Mouse (Mus musculus) macrophage (primary cell): Measurements from ENCODE around the gene Sema5a. TPM values are rescaled to one million over a fixed set of nuclear protein-coding genes. Genes with fewer than 3 reads are reported as not detected.

ENCODE experiments used
- H3K27ac ChIP-seq: fragments of 350-480 bp; formaldehyde crosslinking; 2 replicates; pipeline ENCODE4 v1.9.0; 2021
- H3K36me3 ChIP-seq: fragments of 350-480 bp; formaldehyde crosslinking; 2 replicates; pipeline ENCODE4 v1.9.0; 2021; ENCODE audit errors: inconsistent target
- H3K4me3 ChIP-seq: fragments of 350-480 bp; formaldehyde crosslinking; 2 replicates; pipeline ENCODE4 v1.9.0; 2021; ENCODE audit errors: inconsistent target
- H3K79me2 ChIP-seq: fragments of 350-480 bp; formaldehyde crosslinking; 2 replicates; pipeline ENCODE4 v1.9.0; 2021; ENCODE audit errors: inconsistent target
- WGBS: methylation state at CpG from one replicate; pipeline ENCODE4 v1.1.7; 2026; ENCODE audit warnings: inconsistent platforms; ENCODE audit not compliant: missing documents; 5-methylcytosine and 5-hydroxymethylcytosine counted together
- polyA plus RNA-seq: library from polyadenylated mRNA; stranded (reverse); fragments of 250-400 nt; gene quantifications from 3 replicates; pipeline ENCODE4 v1.2.4, GENCODE M21; 2018; ENCODE audit warnings: inconsistent platforms

Gene Sema5a
- polyA plus RNA-seq, 1 experiment from 2014 or later = not detected

- no peaks in the 10 kb centered on the region for H3K79me2 ChIP-seq
- no peak overlapping the region for H3K4me3 ChIP-seq
- 96% methylated on average over 3 of the region's 3 CpGs for WGBS
- H3K36me3 ChIP-seq = no peaks in the 10 kb centered on the region
- H3K27ac ChIP-seq = no peak overlapping the region
These were observed 393.3 kb downstream of the Sema5a start for GRCm38 (mm10) chr15:32637879-32638278.

- Histone ChIP-seq H3K36me3 (no peaks in the 10 kb centered on the region), H3K27ac (no peak overlapping the region), H3K4me3 (no peak overlapping the region), H3K79me2 (no peaks in the 10 kb centered on the region)
- WGBS = 57% methylated on average over 1 of the region's 1 CpGs
These were observed 402.6 kb downstream of the Sema5a start for GRCm38 (mm10) chr15:32647061-32647687.

DNA sequence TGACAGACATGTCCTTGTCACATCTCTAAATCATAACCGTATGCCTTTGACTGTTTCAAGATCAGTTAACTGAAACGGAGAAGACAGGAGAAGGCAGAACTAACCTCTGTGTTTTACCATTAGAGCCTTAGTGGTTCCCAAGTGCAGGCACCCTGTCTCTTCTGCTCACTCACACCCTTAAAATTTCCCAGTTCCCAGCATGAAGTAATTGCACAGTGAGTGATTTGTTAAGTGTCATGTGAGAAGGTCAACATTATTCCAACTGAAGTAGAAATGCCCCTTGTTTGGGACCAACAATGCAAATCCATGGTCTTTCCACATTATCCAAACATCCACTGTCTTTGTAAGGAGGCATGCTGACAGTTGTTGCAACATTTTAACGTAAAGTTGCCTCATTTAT is 409.4 kb downstream of the Sema5a start:
- no peak overlapping the region for H3K4me3 ChIP-seq
- H3K79me2 ChIP-seq = no peaks in the 10 kb centered on the region
- no peaks in the 10 kb centered on the region for H3K36me3 ChIP-seq
- H3K27ac ChIP-seq = no peak overlapping the region
- 72% methylated on average over 3 of the region's 3 CpGs for WGBS

DNA sequence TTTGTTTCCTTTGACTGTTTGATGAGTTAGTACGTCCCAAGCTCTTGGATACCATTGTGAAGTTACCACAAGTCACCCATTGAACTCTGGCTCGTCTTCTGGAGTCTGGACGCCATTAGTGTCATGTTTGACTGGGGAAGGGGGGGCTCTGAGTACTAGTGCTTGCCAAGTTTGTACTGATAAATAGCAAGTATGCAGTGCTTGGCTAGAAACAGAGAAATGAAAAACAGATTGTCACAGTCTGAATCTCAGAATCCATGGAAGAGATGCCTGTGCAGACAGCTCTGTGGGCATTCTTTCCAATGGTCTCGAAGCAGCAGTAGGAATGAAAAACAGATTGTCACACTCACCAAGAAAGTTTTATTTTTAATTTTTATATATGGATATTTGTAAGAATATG is 411.4 kb downstream of the Sema5a start:
- Histone ChIP-seq H3K79me2 (no peaks in the 10 kb centered on the region), H3K4me3 (no peak overlapping the region), H3K27ac (no peak overlapping the region), H3K36me3 (no peaks in the 10 kb centered on the region)
- WGBS = 79% methylated on average over 4 of the region's 4 CpGs

GRCm38 (mm10) chr15:32676446-32676845 is 431.8 kb downstream of the Sema5a start:
- WGBS = 100% methylated on average over 1 of the region's 1 CpGs

DNA sequence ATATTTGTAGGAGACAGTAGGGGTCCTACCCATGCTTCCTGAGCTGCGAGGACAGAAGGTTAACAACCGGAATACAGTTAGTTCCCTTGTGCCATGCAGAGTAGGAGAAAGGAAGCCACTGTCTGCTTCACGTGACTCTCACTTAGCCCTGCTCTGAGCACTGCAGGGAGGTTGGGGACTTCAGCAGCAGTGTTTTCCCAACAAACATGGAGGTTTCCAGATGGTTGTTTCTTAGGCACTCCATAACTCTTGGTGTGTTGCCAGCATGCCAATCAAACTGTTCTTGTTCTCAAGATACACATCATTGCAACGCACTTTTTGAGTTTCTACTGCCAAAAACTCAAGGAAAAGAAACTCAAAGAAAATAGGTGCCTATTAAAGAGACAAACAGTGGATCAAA is 440.5 kb downstream of the Sema5a start:
- no peak overlapping the region for H3K27ac ChIP-seq
- H3K79me2 ChIP-seq = no peaks in the 10 kb centered on the region
- WGBS = 70% methylated on average over 4 of the region's 4 CpGs
- H3K4me3 ChIP-seq = no peak overlapping the region
- H3K36me3 ChIP-seq = no peaks in the 10 kb centered on the region

More at GRCm38 (mm10) chr15:32676446-32676845, 431.8 kb downstream of the Sema5a start:
- H3K36me3 ChIP-seq = no peaks in the 10 kb centered on the region
- no peaks in the 10 kb centered on the region for H3K79me2 ChIP-seq
- no peak overlapping the region for H3K27ac ChIP-seq
- no peak overlapping the region for H3K4me3 ChIP-seq

DNA sequence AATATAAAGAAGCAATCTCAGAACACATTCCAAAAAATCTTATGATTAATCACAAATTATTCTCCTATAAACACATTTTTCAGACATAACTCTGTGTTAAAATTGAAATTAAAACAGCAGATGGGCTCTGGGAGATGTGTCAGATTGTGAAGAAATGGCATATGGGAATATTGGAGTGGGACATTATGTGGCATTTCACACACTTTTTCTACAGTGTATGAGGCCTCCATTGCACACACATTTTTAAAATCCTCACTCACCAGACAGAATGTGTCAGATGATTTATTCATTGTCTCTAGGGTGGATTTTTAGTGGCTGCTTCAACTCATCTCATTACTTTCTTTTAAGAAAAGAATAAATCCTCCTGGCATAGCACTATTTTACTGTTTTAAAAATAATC is 446.4 kb downstream of the Sema5a start:
- no peaks in the 10 kb centered on the region for H3K79me2 ChIP-seq
- H3K36me3 ChIP-seq = no peaks in the 10 kb centered on the region
- no peak overlapping the region for H3K27ac ChIP-seq
- no peak overlapping the region for H3K4me3 ChIP-seq

DNA sequence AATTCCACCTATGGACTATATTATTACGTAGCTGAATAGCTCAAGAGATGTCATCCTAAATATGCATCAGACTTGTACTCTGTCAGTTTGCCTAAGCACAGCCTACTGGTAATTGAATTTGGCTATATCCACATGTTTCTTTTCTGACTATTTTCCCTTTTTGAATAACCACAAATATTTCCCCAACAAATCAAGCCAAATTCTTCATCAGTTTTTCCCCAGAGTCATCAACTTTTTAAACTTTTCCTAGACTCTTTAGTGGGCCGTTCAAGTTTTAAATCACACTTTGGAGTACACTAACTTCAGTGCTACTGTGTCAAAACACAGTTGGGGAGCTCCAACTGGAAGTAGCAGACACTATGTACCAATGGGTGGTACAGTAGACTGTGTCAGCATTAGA is 448.4 kb downstream of the Sema5a start:
- no peaks in the 10 kb centered on the region for H3K36me3 ChIP-seq
- no peaks in the 10 kb centered on the region for H3K79me2 ChIP-seq
- H3K4me3 ChIP-seq = no peak overlapping the region
- WGBS = 89% methylated on average over 2 of the region's 2 CpGs
- H3K27ac ChIP-seq = no peak overlapping the region

- Histone ChIP-seq H3K4me3 (no peak overlapping the region), H3K79me2 (no peaks in the 10 kb centered on the region), H3K27ac (no peak overlapping the region), H3K36me3 (no peaks in the 10 kb centered on the region)
- 93% methylated on average over 4 of the region's 4 CpGs for WGBS
These were observed 472.8 kb downstream of the Sema5a start for GRCm38 (mm10) chr15:32717298-32717985.

- Histone ChIP-seq H3K27ac (no peak overlapping the region), H3K79me2 (no peaks in the 10 kb centered on the region), H3K4me3 (no peak overlapping the region), H3K36me3 (no peaks in the 10 kb centered on the region)
- WGBS = 53% methylated on average over 4 of the region's 4 CpGs
These were observed 473.8 kb downstream of the Sema5a start for GRCm38 (mm10) chr15:32718293-32718963.

DNA sequence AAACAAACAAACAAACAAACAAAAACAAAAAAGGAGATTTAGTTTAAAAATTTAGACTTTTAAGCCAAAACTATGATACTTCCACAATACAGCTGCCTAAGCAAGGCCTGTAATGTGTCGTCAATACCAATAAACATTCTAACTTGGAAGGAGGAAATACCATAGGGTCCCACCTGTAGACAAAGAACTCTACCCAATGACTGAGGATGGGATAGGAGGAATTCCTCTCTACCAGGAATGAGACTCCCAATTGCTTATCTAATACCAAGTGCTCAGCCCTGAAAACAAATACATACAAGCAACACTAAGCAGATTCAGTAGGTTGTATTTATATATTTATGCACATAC is 474.3 kb downstream of the Sema5a start:
- Histone ChIP-seq H3K36me3 (no peaks in the 10 kb centered on the region), H3K4me3 (no peak overlapping the region), H3K27ac (no peak overlapping the region), H3K79me2 (no peaks in the 10 kb centered on the region)
- WGBS = 70% methylated on average over 1 of the region's 1 CpGs

DNA sequence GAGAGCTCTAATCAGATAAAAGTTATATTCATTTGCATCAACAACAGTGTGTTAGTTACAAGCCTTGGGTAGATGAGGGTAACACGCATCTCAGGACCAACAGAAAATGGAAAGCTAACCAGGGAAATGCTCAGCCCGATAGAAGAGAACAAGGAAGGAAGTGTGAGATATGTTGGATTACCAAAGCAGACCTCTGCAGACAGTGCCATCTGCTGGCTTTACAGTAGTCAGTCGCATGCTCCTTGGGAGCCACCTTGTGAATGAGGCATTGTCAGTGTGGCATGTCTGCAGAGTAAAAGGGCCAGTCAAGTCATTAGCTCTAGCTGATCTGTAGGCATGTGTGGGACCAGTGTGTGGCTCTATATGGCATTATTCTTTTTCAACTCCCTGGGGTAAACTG is 486.2 kb downstream of the Sema5a start:
- no peaks in the 10 kb centered on the region for H3K79me2 ChIP-seq
- 22% methylated on average over 3 of the region's 3 CpGs for WGBS
- H3K27ac ChIP-seq = no peak overlapping the region
- no peaks in the 10 kb centered on the region for H3K36me3 ChIP-seq
- H3K4me3 ChIP-seq = no peak overlapping the region

Other genes starting within 250 kb of the Sema5a start
- gene Tas2r119, start 67.5 kb upstream of the Sema5a start, polyA plus RNA-seq = not detected in 3 replicates